Mouse (Mus musculus) heart, embryonic 15.5 days (tissue): ENCODE data around the gene Ldhd. TPM values are rescaled to one million over a fixed set of nuclear protein-coding genes. Genes with fewer than 3 reads are reported as not detected.
A peak's percentile ranks its signal among the peaks of the same experiment; 100 is the strongest.
"Not testable (repeated sequence)": the region's sequence is repeated elsewhere in the genome, so short reads cannot be mapped to it uniquely, and the experiment has no call there.

ENCODE experiments used
- ATAC-seq: fragments of 200-750 bp; cut with Nextera tagmentation; replicated peaks from 2 replicates; pipeline ENCODE4 v1.8.0; 2017; ENCODE audit warnings: low read depth, moderate TSS enrichment; ENCODE audit not compliant: insufficient number of reproducible peaks, insufficient read depth, low FRiP score
- H3K27ac ChIP-seq: fragments of 300-500 bp; sonication (generic); 2 replicates; pipeline ENCODE4 v1.5.1; 2015; ENCODE audit warnings: mild to moderate bottlenecking, inconsistent platforms
- H3K27me3 ChIP-seq: fragments of 300-500 bp; sonication (generic); 2 replicates; pipeline ENCODE4 v1.6.1; 2015; ENCODE audit warnings: inconsistent platforms
- H3K36me3 ChIP-seq: fragments of 300-500 bp; sonication (generic); 2 replicates; pipeline ENCODE4 v1.6.1; 2015; ENCODE audit warnings: mild to moderate bottlenecking, inconsistent platforms
- H3K4me1 ChIP-seq: fragments of 300-500 bp; sonication (generic); replicated peaks from 2 replicates; pipeline ENCODE4 v1.6.1; 2015; ENCODE audit warnings: inconsistent platforms
- H3K4me2 ChIP-seq: fragments of 300-500 bp; sonication (generic); 2 replicates; pipeline ENCODE4 v1.6.1; 2015; ENCODE audit warnings: inconsistent platforms, mild to moderate bottlenecking, moderate library complexity
- H3K4me3 ChIP-seq: fragments of 300-500 bp; sonication (generic); 2 replicates; pipeline ENCODE4 v1.5.1; 2015; ENCODE audit warnings: mild to moderate bottlenecking, inconsistent platforms
- H3K9ac ChIP-seq: fragments of 300-500 bp; sonication (generic); 2 replicates; pipeline ENCODE4 v1.6.1; 2015; ENCODE audit warnings: mild to moderate bottlenecking, inconsistent platforms
- H3K9me3 ChIP-seq: fragments of 300-500 bp; sonication (generic); replicated peaks from 2 replicates; pipeline ENCODE4 v1.6.1; 2016; ENCODE audit warnings: inconsistent platforms
- WGBS: fragments of 180-500 bp; shearing (Covaris S2); methylation state at CpG from one replicate; pipeline ENCODE4 v1.1.7; 2015; ENCODE audit warnings: mixed read lengths; 5-methylcytosine and 5-hydroxymethylcytosine counted together
- polyA plus RNA-seq: library from polyadenylated mRNA; unstranded; fragments of >200 nt; fragmentation: Nextera tagmentation; extraction: Ambion mirVana; gene quantifications from 2 replicates; pipeline ENCODE4 v1.2.1, GENCODE M21; 2015

Gene Ldhd
- polyA plus RNA-seq, 1 experiment from 2014 or later = 0.79 TPM

- peak overlapping the region; percentile 98 for H3K9ac ChIP-seq
- H3K27ac ChIP-seq = peak overlapping the region; percentile 98
- H3K4me3 ChIP-seq = peak overlapping the region; percentile 98
- H3K9me3 ChIP-seq, H3K36me3 ChIP-seq, H3K27me3 ChIP-seq, ATAC-seq: not testable (repeated sequence)
- H3K4me1 ChIP-seq = peaks cover 20% of the 10 kb centered on the region
- peak overlapping the region; percentile 60 for H3K4me2 ChIP-seq
- WGBS = 53% methylated on average over 12 of the region's 12 CpGs
Measured at GRCm38 (mm10) chr8:111644286-111645051, 14.3 kb upstream of the Ldhd start.

GRCm38 (mm10) chr8:111643264-111644141 is 13.3 kb upstream of the Ldhd start, which contains the start of gene Zfp1:
Zfp1 (plus strand) TSS chr8:111643401.
- WGBS = 0% methylated on average over 74 of the region's 75 CpGs
- Histone ChIP-seq H3K4me3 (peak within 1 kb of the TSS; percentile 98), H3K4me2 (peak within 1 kb of the TSS; percentile 60), H3K27ac (peak within 1 kb of the TSS; percentile 98), H3K9me3 (no peaks in the 10 kb centered on the region), H3K4me1 (peaks cover 19% of the 10 kb centered on the region), H3K9ac (peak within 1 kb of the TSS; percentile 98), H3K27me3 (no peaks in the 10 kb centered on the region), H3K36me3 (no peaks in the 10 kb centered on the region)
- ATAC-seq = peak; percentile 98

GRCm38 (mm10) chr8:111642939-111643263 is 12.7 kb upstream of the Ldhd start:
- Histone ChIP-seq H3K9me3 (no peaks in the 10 kb centered on the region), H3K27me3 (no peaks in the 10 kb centered on the region), H3K4me2 (peak overlapping the region; percentile 60), H3K4me3 (peak overlapping the region; percentile 98), H3K36me3 (no peaks in the 10 kb centered on the region), H3K4me1 (peaks cover 13% of the 10 kb centered on the region), H3K27ac (peak overlapping the region; percentile 98), H3K9ac (peak overlapping the region; percentile 98)
- 5% methylated on average over 5 of the region's 5 CpGs for WGBS
- ATAC-seq = peak; percentile 18

- H3K9me3 ChIP-seq = no peaks in the 10 kb centered on the region
Measured at GRCm38 (mm10) chr8:111642496-111642895, 12.3 kb upstream of the Ldhd start.

GRCm38 (mm10) chr8:111641064-111641463 is 10.9 kb upstream of the Ldhd start:
- Histone ChIP-seq H3K9me3 (no peaks in the 10 kb centered on the region), H3K27ac (no peak overlapping the region), H3K4me1 (peaks cover 11% of the 10 kb centered on the region), H3K4me3 (no peak overlapping the region), H3K36me3 (no peaks in the 10 kb centered on the region), H3K9ac (no peak overlapping the region), H3K27me3 (no peaks in the 10 kb centered on the region), H3K4me2 (no peak overlapping the region)
- WGBS = 93% methylated on average over 2 of the region's 2 CpGs
- no peak for ATAC-seq

More at GRCm38 (mm10) chr8:111642496-111642895, 12.3 kb upstream of the Ldhd start:
- Histone ChIP-seq H3K9ac (peak overlapping the region; percentile 98), H3K27me3 (no peaks in the 10 kb centered on the region), H3K27ac (peak overlapping the region; percentile 98), H3K4me1 (peaks cover 11% of the 10 kb centered on the region), H3K4me2 (peak overlapping the region; percentile 60), H3K4me3 (peak overlapping the region; percentile 98), H3K36me3 (no peaks in the 10 kb centered on the region)
- ATAC-seq = no peak
- 18% methylated on average over 5 of the region's 5 CpGs for WGBS

GRCm38 (mm10) chr8:111638086-111638485 is 7.9 kb upstream of the Ldhd start:
- no peaks in the 10 kb centered on the region for H3K27me3 ChIP-seq
- no peak overlapping the region for H3K27ac ChIP-seq
- H3K4me2 ChIP-seq = no peak overlapping the region
- no peak for ATAC-seq
- H3K9me3 ChIP-seq = no peaks in the 10 kb centered on the region
- H3K4me3 ChIP-seq = no peak overlapping the region
- H3K9ac ChIP-seq = no peak overlapping the region
- H3K36me3 ChIP-seq = no peaks in the 10 kb centered on the region
- peaks cover 8% of the 10 kb centered on the region for H3K4me1 ChIP-seq

GRCm38 (mm10) chr8:111632976-111633375 is 2.8 kb upstream of the Ldhd start:
- Histone ChIP-seq H3K27me3 (no peaks in the 10 kb centered on the region), H3K27ac (no peak overlapping the region), H3K9me3 (no peaks in the 10 kb centered on the region), H3K4me1 (peaks cover 3% of the 10 kb centered on the region), H3K4me3 (no peak overlapping the region), H3K4me2 (no peak overlapping the region), H3K9ac (no peak overlapping the region), H3K36me3 (no peaks in the 10 kb centered on the region)
- no peak for ATAC-seq
- 86% methylated on average over 3 of the region's 3 CpGs for WGBS

- Histone ChIP-seq H3K4me2 (no peak overlapping the region), H3K27ac (no peak overlapping the region), H3K9ac (no peak overlapping the region), H3K4me1 (peaks cover 3% of the 10 kb centered on the region), H3K9me3 (no peaks in the 10 kb centered on the region), H3K36me3 (no peaks in the 10 kb centered on the region), H3K27me3 (no peaks in the 10 kb centered on the region), H3K4me3 (no peak overlapping the region)
- 86% methylated on average over 8 of the region's 8 CpGs for WGBS
- ATAC-seq = no peak
Measured at GRCm38 (mm10) chr8:111631589-111631988, 1.4 kb upstream of the Ldhd start.

GRCm38 (mm10) chr8:111628894-111629501 is 1.2 kb downstream of the Ldhd start:
- 83% methylated on average over 19 of the region's 19 CpGs for WGBS
- H3K4me2 ChIP-seq = no peak overlapping the region
- ATAC-seq = no peak

GRCm38 (mm10) chr8:111628401-111628800 is 1.8 kb downstream of the Ldhd start:
- no peak for ATAC-seq
- Histone ChIP-seq H3K36me3 (no peaks in the 10 kb centered on the region), H3K9me3 (no peaks in the 10 kb centered on the region), H3K27me3 (no peaks in the 10 kb centered on the region), H3K9ac (no peak overlapping the region), H3K4me1 (peaks cover 27% of the 10 kb centered on the region), H3K4me3 (no peak overlapping the region), H3K4me2 (no peak overlapping the region), H3K27ac (no peak overlapping the region)
- 86% methylated on average over 12 of the region's 12 CpGs for WGBS

More at GRCm38 (mm10) chr8:111628894-111629501, 1.2 kb downstream of the Ldhd start:
- H3K27ac ChIP-seq = no peak overlapping the region
- H3K4me3 ChIP-seq = no peak overlapping the region
- no peak overlapping the region for H3K9ac ChIP-seq
- H3K36me3 ChIP-seq = no peaks in the 10 kb centered on the region
- H3K27me3 ChIP-seq = no peaks in the 10 kb centered on the region
- no peaks in the 10 kb centered on the region for H3K9me3 ChIP-seq
- H3K4me1 ChIP-seq = peaks cover 23% of the 10 kb centered on the region

GRCm38 (mm10) chr8:111627923-111628322 is 2.3 kb downstream of the Ldhd start:
- no peaks in the 10 kb centered on the region for H3K36me3 ChIP-seq
- H3K4me1 ChIP-seq = peaks cover 27% of the 10 kb centered on the region
- no peak overlapping the region for H3K4me2 ChIP-seq
- H3K9me3 ChIP-seq = no peaks in the 10 kb centered on the region
- H3K4me3 ChIP-seq = no peak overlapping the region
- H3K9ac ChIP-seq = no peak overlapping the region
- no peak for ATAC-seq
- WGBS = 92% methylated on average over 9 of the region's 9 CpGs
- no peak overlapping the region for H3K27ac ChIP-seq
- H3K27me3 ChIP-seq = no peaks in the 10 kb centered on the region
